Mouse (Mus musculus): ENCODE measurements around the gene Mff.
A peak's percentile ranks its signal among the peaks of the same experiment; 100 is the strongest.

GRCm38 (mm10) chr1:82787414-82787813 lies 62.7 kb downstream of the Mff start:
- TF ChIP-seq CTCF (IDR thresholded peaks at IDR 0.05; ENCODE audit: low read depth, low read length): peak; percentile 50
- TF ChIP-seq EP300 (IDR thresholded peaks at IDR 0.05; ENCODE audit: insufficient read depth, low read depth, low read length): no peak

Data from ES-Bruce4 (cell line).